Mouse (Mus musculus): ENCODE measurements at regions not wholly inside any gene's neighbourhood (a gene's known extent, or its start where the extent isn't known, plus 50 kb on each side); places are given as distances from the start of the nearest gene placed in this dataset.

- no peak overlapping the region for H3K27ac ChIP-seq (ENCODE audit: low read depth, low read length)
- WGBS: 80% methylated on average over 13 of the region's 13 CpGs
- no peak overlapping the region for H3K9ac ChIP-seq (replicated peaks; ENCODE audit: low read depth, low read length)
- H3K36me3 ChIP-seq (ENCODE audit: control insufficient read depth, insufficient read depth, low read length): no peaks in the 10 kb centered on the region
- H3K4me2 ChIP-seq (ENCODE audit: low read depth, low read length): no peak overlapping the region
- no peak for ATAC-seq (ENCODE audit: low read depth)
- H3K4me1 ChIP-seq (ENCODE audit: control insufficient read depth, insufficient read depth, low read length): peaks cover 9% of the 10 kb centered on the region
- no peaks in the 10 kb centered on the region for H3K9me3 ChIP-seq (ENCODE audit: control insufficient read depth, low read length)
- H3K4me3 ChIP-seq (ENCODE audit: low read depth, low read length): no peak overlapping the region
- H3K27me3 ChIP-seq (ENCODE audit: control insufficient read depth, insufficient read depth, low read length): no peaks in the 10 kb centered on the region
These were observed 559.3 kb upstream of the 3110018I06Rik start for GRCm38 (mm10) chr12:106929161-106929560.

GRCm38 (mm10) chr12:106931591-106931990 is 556.8 kb upstream of the 3110018I06Rik start:
- WGBS: 65% methylated on average over 3 of the region's 3 CpGs

GRCm38 (mm10) chr12:106939381-106939780 is 549.1 kb upstream of the 3110018I06Rik start:
- no peak overlapping the region for H3K4me3 ChIP-seq (ENCODE audit: low read depth, low read length)
- WGBS: 87% methylated on average over 12 of the region's 12 CpGs
- H3K27ac ChIP-seq (ENCODE audit: low read depth, low read length): no peak overlapping the region
- no peak overlapping the region for H3K9ac ChIP-seq (replicated peaks; ENCODE audit: low read depth, low read length)
- no peaks in the 10 kb centered on the region for H3K27me3 ChIP-seq (ENCODE audit: control insufficient read depth, insufficient read depth, low read length)
- H3K4me2 ChIP-seq (ENCODE audit: low read depth, low read length): no peak overlapping the region
- H3K4me1 ChIP-seq (ENCODE audit: control insufficient read depth, insufficient read depth, low read length): 0 out of 2 replicates have a peak, but pooled peaks cover 5% of the 10 kb centered on the region
- ATAC-seq (ENCODE audit: low read depth): no peak
- no peaks in the 10 kb centered on the region for H3K9me3 ChIP-seq (ENCODE audit: control insufficient read depth, low read length)
- H3K36me3 ChIP-seq (ENCODE audit: control insufficient read depth, insufficient read depth, low read length): no peaks in the 10 kb centered on the region

More at GRCm38 (mm10) chr12:106931591-106931990, 556.8 kb upstream of the 3110018I06Rik start:
- Histone ChIP-seq H3K4me1 (ENCODE audit: control insufficient read depth, insufficient read depth, low read length) (peaks cover 9% of the 10 kb centered on the region), H3K27ac (ENCODE audit: low read depth, low read length) (no peak overlapping the region), H3K27me3 (ENCODE audit: control insufficient read depth, insufficient read depth, low read length) (no peaks in the 10 kb centered on the region), H3K4me2 (ENCODE audit: low read depth, low read length) (no peak overlapping the region), H3K36me3 (ENCODE audit: control insufficient read depth, insufficient read depth, low read length) (no peaks in the 10 kb centered on the region), H3K9ac (replicated peaks; ENCODE audit: low read depth, low read length) (no peak overlapping the region), H3K9me3 (ENCODE audit: control insufficient read depth, low read length) (no peaks in the 10 kb centered on the region), H3K4me3 (ENCODE audit: low read depth, low read length) (no peak overlapping the region)
- ATAC-seq (ENCODE audit: low read depth): no peak

- Histone ChIP-seq H3K4me3 (ENCODE audit: low read depth, low read length) (no peak overlapping the region), H3K4me2 (ENCODE audit: low read depth, low read length) (no peak overlapping the region), H3K36me3 (ENCODE audit: control insufficient read depth, insufficient read depth, low read length) (no peaks in the 10 kb centered on the region), H3K27ac (ENCODE audit: low read depth, low read length) (no peak overlapping the region), H3K9ac (replicated peaks; ENCODE audit: low read depth, low read length) (no peak overlapping the region), H3K27me3 (ENCODE audit: control insufficient read depth, insufficient read depth, low read length) (no peaks in the 10 kb centered on the region), H3K4me1 (ENCODE audit: control insufficient read depth, insufficient read depth, low read length) (0 out of 2 replicates have a peak, but pooled peaks cover 5% of the 10 kb centered on the region), H3K9me3 (ENCODE audit: control insufficient read depth, low read length) (no peaks in the 10 kb centered on the region)
- ATAC-seq (ENCODE audit: low read depth): no peak
- 23% methylated on average over 5 of the region's 5 CpGs for WGBS
These were observed 544.6 kb upstream of the 3110018I06Rik start for GRCm38 (mm10) chr12:106943874-106944273.

- H3K9me3 ChIP-seq (ENCODE audit: control insufficient read depth, low read length): no peaks in the 10 kb centered on the region
- no peak for ATAC-seq (ENCODE audit: low read depth)
- no peak overlapping the region for H3K4me2 ChIP-seq (ENCODE audit: low read depth, low read length)
- no peak overlapping the region for H3K4me3 ChIP-seq (ENCODE audit: low read depth, low read length)
- WGBS: 48% methylated on average over 11 of the region's 11 CpGs
- no peaks in the 10 kb centered on the region for H3K27me3 ChIP-seq (ENCODE audit: control insufficient read depth, insufficient read depth, low read length)
- H3K27ac ChIP-seq (ENCODE audit: low read depth, low read length): no peak overlapping the region
- peaks cover 14% of the 10 kb centered on the region for H3K4me1 ChIP-seq (ENCODE audit: control insufficient read depth, insufficient read depth, low read length)
- H3K9ac ChIP-seq (replicated peaks; ENCODE audit: low read depth, low read length): no peak overlapping the region
- no peaks in the 10 kb centered on the region for H3K36me3 ChIP-seq (ENCODE audit: control insufficient read depth, insufficient read depth, low read length)
These were observed 535.8 kb upstream of the 3110018I06Rik start for GRCm38 (mm10) chr12:106952621-106953020.

GRCm38 (mm10) chr12:106955778-106956177 is 532.7 kb upstream of the 3110018I06Rik start:
- Histone ChIP-seq H3K4me1 (ENCODE audit: control insufficient read depth, insufficient read depth, low read length) (peaks cover 14% of the 10 kb centered on the region), H3K9me3 (ENCODE audit: control insufficient read depth, low read length) (no peaks in the 10 kb centered on the region), H3K4me3 (ENCODE audit: low read depth, low read length) (no peak overlapping the region), H3K27me3 (ENCODE audit: control insufficient read depth, insufficient read depth, low read length) (no peaks in the 10 kb centered on the region), H3K36me3 (ENCODE audit: control insufficient read depth, insufficient read depth, low read length) (no peaks in the 10 kb centered on the region), H3K27ac (ENCODE audit: low read depth, low read length) (0 out of 2 replicates have a peak overlapping the region, but pooled peaks have one; percentile 3), H3K9ac (replicated peaks; ENCODE audit: low read depth, low read length) (no peak overlapping the region), H3K4me2 (ENCODE audit: low read depth, low read length) (no peak overlapping the region)
- peak; percentile 85 for ATAC-seq (ENCODE audit: low read depth)
- WGBS: 45% methylated on average over 12 of the region's 12 CpGs

GRCm38 (mm10) chr12:106956266-106956665 is 532.2 kb upstream of the 3110018I06Rik start:
- no peak overlapping the region for H3K9ac ChIP-seq (replicated peaks; ENCODE audit: low read depth, low read length)
- H3K27me3 ChIP-seq (ENCODE audit: control insufficient read depth, insufficient read depth, low read length): no peaks in the 10 kb centered on the region
- H3K27ac ChIP-seq (ENCODE audit: low read depth, low read length): peak overlapping the region; percentile 52
- H3K9me3 ChIP-seq (ENCODE audit: control insufficient read depth, low read length): no peaks in the 10 kb centered on the region
- peaks cover 14% of the 10 kb centered on the region for H3K4me1 ChIP-seq (ENCODE audit: control insufficient read depth, insufficient read depth, low read length)
- no peak overlapping the region for H3K4me3 ChIP-seq (ENCODE audit: low read depth, low read length)
- 61% methylated on average over 6 of the region's 6 CpGs for WGBS
- H3K4me2 ChIP-seq (ENCODE audit: low read depth, low read length): no peak overlapping the region
- ATAC-seq (ENCODE audit: low read depth): peak; percentile 24; the same call in 1 of the 2 replicates
- H3K36me3 ChIP-seq (ENCODE audit: control insufficient read depth, insufficient read depth, low read length): no peaks in the 10 kb centered on the region

- Histone ChIP-seq H3K27me3 (ENCODE audit: control insufficient read depth, insufficient read depth, low read length) (no peaks in the 10 kb centered on the region), H3K4me1 (ENCODE audit: control insufficient read depth, insufficient read depth, low read length) (no peaks in the 10 kb centered on the region), H3K36me3 (ENCODE audit: control insufficient read depth, insufficient read depth, low read length) (no peaks in the 10 kb centered on the region), H3K9ac (replicated peaks; ENCODE audit: low read depth, low read length) (no peak overlapping the region), H3K4me2 (ENCODE audit: low read depth, low read length) (no peak overlapping the region), H3K9me3 (ENCODE audit: control insufficient read depth, low read length) (no peaks in the 10 kb centered on the region), H3K27ac (ENCODE audit: low read depth, low read length) (no peak overlapping the region), H3K4me3 (ENCODE audit: low read depth, low read length) (no peak overlapping the region)
- WGBS: 54% methylated on average over 4 of the region's 4 CpGs
- ATAC-seq (ENCODE audit: low read depth): no peak
These were observed 526.4 kb upstream of the 3110018I06Rik start for GRCm38 (mm10) chr12:106961991-106962390.

GRCm38 (mm10) chr12:106963762-106964161 is 524.7 kb upstream of the 3110018I06Rik start:
- 69% methylated on average over 5 of the region's 5 CpGs for whole genome bisulfite sequencing
- no peak overlapping the region for H3K4me3 ChIP-seq (ENCODE audit: low read depth, low read length)
- no peak for ATAC-seq (ENCODE audit: low read depth)
- no peaks in the 10 kb centered on the region for H3K36me3 ChIP-seq (ENCODE audit: control insufficient read depth, insufficient read depth, low read length)
- no peak overlapping the region for H3K27ac ChIP-seq (ENCODE audit: low read depth, low read length)
- H3K27me3 ChIP-seq (ENCODE audit: control insufficient read depth, insufficient read depth, low read length): no peaks in the 10 kb centered on the region
- no peak overlapping the region for H3K4me2 ChIP-seq (ENCODE audit: low read depth, low read length)
- no peak overlapping the region for H3K9ac ChIP-seq (replicated peaks; ENCODE audit: low read depth, low read length)
- H3K9me3 ChIP-seq (ENCODE audit: control insufficient read depth, low read length): no peaks in the 10 kb centered on the region
- no peaks in the 10 kb centered on the region for H3K4me1 ChIP-seq (ENCODE audit: control insufficient read depth, insufficient read depth, low read length)

All from neural tube, embryonic 14.5 days (tissue).